Mouse (Mus musculus) testis, adult 2 months (tissue): ENCODE results near the gene Phykpl.
"Not testable (repeated sequence)": the region's sequence is repeated elsewhere in the genome, so short reads cannot be mapped to it uniquely, and the experiment has no call there.

Source experiments
- CTCF ChIP-seq: fragments of 200-500 bp; IDR thresholded peaks from 2 replicates; pipeline ENCODE4 v1.5.1; 2012; ENCODE audit warnings: low read depth, mild to moderate bottlenecking, inconsistent platforms, low read length, moderate library complexity; ENCODE audit not compliant: control insufficient read depth, insufficient read depth, insufficient replicate concordance
- POLR2A ChIP-seq: fragments of 200-500 bp; IDR thresholded peaks from 2 replicates; pipeline ENCODE4 v1.6.1; 2012; ENCODE audit warnings: low read depth, mild to moderate bottlenecking, inconsistent platforms, low read length, moderate library complexity; ENCODE audit not compliant: control insufficient read depth

DNA sequence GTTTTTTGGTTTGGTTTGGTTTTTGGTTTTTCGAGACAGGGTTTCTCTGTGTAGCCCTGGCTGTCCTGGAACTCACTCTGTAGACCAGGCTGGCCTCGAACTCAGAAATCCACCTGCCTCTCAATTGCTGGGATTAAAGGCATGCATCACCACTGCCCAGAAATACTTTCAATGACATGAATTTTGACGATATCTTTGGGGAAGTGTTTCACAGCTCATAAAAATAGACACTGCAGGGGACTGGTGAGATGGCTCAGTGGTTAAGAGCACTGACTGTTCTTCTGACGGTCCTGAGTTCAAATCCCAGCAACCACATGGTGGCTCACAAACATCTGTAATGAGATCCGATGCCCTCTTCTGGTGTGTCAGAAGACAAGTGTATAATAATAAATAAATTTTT is 25.4 kb downstream of the Phykpl start:
- not testable (repeated sequence) for TF ChIP-seq POLR2A, CTCF
